Mouse (Mus musculus) liver, adult 2 months (tissue): ENCODE measurements around the gene Spag6.

Experiments used
- CTCF ChIP-seq: fragments of 200-500 bp; IDR thresholded peaks from 2 replicates; pipeline ENCODE4 v1.5.1; 2011; ENCODE audit warnings: low read depth, low read length, control low read depth
- POLR2A ChIP-seq: fragments of 200-500 bp; IDR thresholded peaks from 2 replicates; pipeline ENCODE4 v1.6.1; 2011; ENCODE audit warnings: low read length, control low read depth; ENCODE audit not compliant: insufficient read depth; ENCODE audit errors: extremely low read depth

GRCm38 (mm10) chr2:18768414-18768813 is 74.6 kb downstream of the Spag6 start:
- no peak for TF ChIP-seq POLR2A
- TF ChIP-seq CTCF = no peak
